Mouse (Mus musculus): ENCODE measurements around the gene Upp2. TPM values are rescaled to one million over a fixed set of nuclear protein-coding genes. Genes with fewer than 3 reads are reported as not detected.

Upp2 gene
- polyA plus RNA-seq, 1 experiment from 2014 or later = 8.5 TPM

GRCm38 (mm10) chr2:58681394-58681793 is 114.3 kb downstream of the Upp2 start:
- H3K4me2 ChIP-seq (replicated peaks; ENCODE audit: low read depth, low read length) = no peak overlapping the region
- H3K4me1 ChIP-seq (ENCODE audit: insufficient read depth, low read length) = no peaks in the 10 kb centered on the region
- H3K4me3 ChIP-seq (ENCODE audit: low read length) = no peak overlapping the region
- H3K9me3 ChIP-seq (ENCODE audit: low read length) = no peaks in the 10 kb centered on the region
- ATAC-seq (ENCODE audit: low FRiP score, low TSS enrichment) = peak; percentile 27; the same call in 1 of the 2 replicates
- H3K9ac ChIP-seq (replicated peaks; ENCODE audit: low read length) = no peak overlapping the region
- no peaks in the 10 kb centered on the region for H3K27me3 ChIP-seq (ENCODE audit: insufficient read depth, low read length)
- H3K27ac ChIP-seq (ENCODE audit: low read length) = no peak overlapping the region
- WGBS = 62% methylated on average over 3 of the region's 3 CpGs
- H3K36me3 ChIP-seq (ENCODE audit: insufficient read depth, low read length) = no peaks in the 10 kb centered on the region

GRCm38 (mm10) chr2:58697501-58697900 is 130.4 kb downstream of the Upp2 start:
- WGBS = 66% methylated on average over 8 of the region's 8 CpGs
- Histone ChIP-seq H3K9ac (replicated peaks; ENCODE audit: low read length) (no peak overlapping the region), H3K9me3 (ENCODE audit: low read length) (no peaks in the 10 kb centered on the region), H3K4me3 (ENCODE audit: low read length) (no peak overlapping the region), H3K36me3 (ENCODE audit: insufficient read depth, low read length) (no peaks in the 10 kb centered on the region), H3K27me3 (ENCODE audit: insufficient read depth, low read length) (no peaks in the 10 kb centered on the region), H3K27ac (ENCODE audit: low read length) (no peak overlapping the region), H3K4me2 (replicated peaks; ENCODE audit: low read depth, low read length) (no peak overlapping the region), H3K4me1 (ENCODE audit: insufficient read depth, low read length) (0 out of 2 replicates have a peak, but pooled peaks cover 3% of the 10 kb centered on the region)
- ATAC-seq (ENCODE audit: low FRiP score, low TSS enrichment) = no peak

GRCm38 (mm10) chr2:58699931-58700330 is 132.8 kb downstream of the Upp2 start:
- 30% methylated on average over 5 of the region's 5 CpGs for WGBS
- Histone ChIP-seq H3K9me3 (ENCODE audit: low read length) (no peaks in the 10 kb centered on the region), H3K4me1 (ENCODE audit: insufficient read depth, low read length) (0 out of 2 replicates have a peak, but pooled peaks cover 3% of the 10 kb centered on the region), H3K9ac (replicated peaks; ENCODE audit: low read length) (no peak overlapping the region), H3K27ac (ENCODE audit: low read length) (no peak overlapping the region), H3K36me3 (ENCODE audit: insufficient read depth, low read length) (no peaks in the 10 kb centered on the region), H3K4me2 (replicated peaks; ENCODE audit: low read depth, low read length) (no peak overlapping the region), H3K4me3 (ENCODE audit: low read length) (no peak overlapping the region), H3K27me3 (ENCODE audit: insufficient read depth, low read length) (no peaks in the 10 kb centered on the region)
- peak; percentile 75 for ATAC-seq (ENCODE audit: low FRiP score, low TSS enrichment)

- ATAC-seq (ENCODE audit: low FRiP score, low TSS enrichment) = peak; percentile 39; the same call in 1 of the 2 replicates
- no peak overlapping the region for H3K9ac ChIP-seq (replicated peaks; ENCODE audit: low read length)
- no peaks in the 10 kb centered on the region for H3K9me3 ChIP-seq (ENCODE audit: low read length)
- H3K27ac ChIP-seq (ENCODE audit: low read length) = no peak overlapping the region
- no peak overlapping the region for H3K4me3 ChIP-seq (ENCODE audit: low read length)
- WGBS = 63% methylated on average over 7 of the region's 7 CpGs
- no peak overlapping the region for H3K4me2 ChIP-seq (replicated peaks; ENCODE audit: low read depth, low read length)
- 0 out of 2 replicates have a peak, but pooled peaks cover 3% of the 10 kb centered on the region for H3K4me1 ChIP-seq (ENCODE audit: insufficient read depth, low read length)
- H3K36me3 ChIP-seq (ENCODE audit: insufficient read depth, low read length) = no peaks in the 10 kb centered on the region
- H3K27me3 ChIP-seq (ENCODE audit: insufficient read depth, low read length) = no peaks in the 10 kb centered on the region
These were observed 133.3 kb downstream of the Upp2 start for GRCm38 (mm10) chr2:58700354-58700753.

GRCm38 (mm10) chr2:58701627-58702026 is 134.5 kb downstream of the Upp2 start:
- ATAC-seq (ENCODE audit: low FRiP score, low TSS enrichment) = no peak
- Histone ChIP-seq H3K4me3 (ENCODE audit: low read length) (no peak overlapping the region), H3K4me1 (ENCODE audit: insufficient read depth, low read length) (0 out of 2 replicates have a peak, but pooled peaks cover 3% of the 10 kb centered on the region), H3K9me3 (ENCODE audit: low read length) (no peaks in the 10 kb centered on the region), H3K4me2 (replicated peaks; ENCODE audit: low read depth, low read length) (no peak overlapping the region), H3K27me3 (ENCODE audit: insufficient read depth, low read length) (no peaks in the 10 kb centered on the region), H3K27ac (ENCODE audit: low read length) (no peak overlapping the region), H3K9ac (replicated peaks; ENCODE audit: low read length) (no peak overlapping the region), H3K36me3 (ENCODE audit: insufficient read depth, low read length) (no peaks in the 10 kb centered on the region)
- 86% methylated on average over 4 of the region's 4 CpGs for WGBS

GRCm38 (mm10) chr2:58703226-58703625 is 136.1 kb downstream of the Upp2 start:
- H3K9me3 ChIP-seq (ENCODE audit: low read length) = no peaks in the 10 kb centered on the region
- no peak for ATAC-seq (ENCODE audit: low FRiP score, low TSS enrichment)
- H3K9ac ChIP-seq (replicated peaks; ENCODE audit: low read length) = no peak overlapping the region
- H3K4me2 ChIP-seq (replicated peaks; ENCODE audit: low read depth, low read length) = no peak overlapping the region
- no peak overlapping the region for H3K27ac ChIP-seq (ENCODE audit: low read length)
- WGBS = 78% methylated on average over 6 of the region's 6 CpGs
- 0 out of 2 replicates have a peak, but pooled peaks cover 3% of the 10 kb centered on the region for H3K4me1 ChIP-seq (ENCODE audit: insufficient read depth, low read length)
- H3K36me3 ChIP-seq (ENCODE audit: insufficient read depth, low read length) = no peaks in the 10 kb centered on the region
- no peaks in the 10 kb centered on the region for H3K27me3 ChIP-seq (ENCODE audit: insufficient read depth, low read length)
- no peak overlapping the region for H3K4me3 ChIP-seq (ENCODE audit: low read length)

- no peaks in the 10 kb centered on the region for H3K27me3 ChIP-seq (ENCODE audit: insufficient read depth, low read length)
- H3K9me3 ChIP-seq (ENCODE audit: low read length) = no peaks in the 10 kb centered on the region
- no peak overlapping the region for H3K9ac ChIP-seq (replicated peaks; ENCODE audit: low read length)
- WGBS = 81% methylated on average over 6 of the region's 6 CpGs
- H3K4me1 ChIP-seq (ENCODE audit: insufficient read depth, low read length) = 0 out of 2 replicates have a peak, but pooled peaks cover 3% of the 10 kb centered on the region
- H3K27ac ChIP-seq (ENCODE audit: low read length) = no peak overlapping the region
- ATAC-seq (ENCODE audit: low FRiP score, low TSS enrichment) = no peak
- H3K4me3 ChIP-seq (ENCODE audit: low read length) = no peak overlapping the region
- no peak overlapping the region for H3K4me2 ChIP-seq (replicated peaks; ENCODE audit: low read depth, low read length)
- no peaks in the 10 kb centered on the region for H3K36me3 ChIP-seq (ENCODE audit: insufficient read depth, low read length)
These were observed 136.5 kb downstream of the Upp2 start for GRCm38 (mm10) chr2:58703646-58704045.

GRCm38 (mm10) chr2:58704576-58704975 is 137.5 kb downstream of the Upp2 start:
- H3K36me3 ChIP-seq (ENCODE audit: insufficient read depth, low read length) = no peaks in the 10 kb centered on the region
- H3K27me3 ChIP-seq (ENCODE audit: insufficient read depth, low read length) = no peaks in the 10 kb centered on the region
- H3K4me2 ChIP-seq (replicated peaks; ENCODE audit: low read depth, low read length) = no peak overlapping the region
- 0 out of 2 replicates have a peak, but pooled peaks cover 3% of the 10 kb centered on the region for H3K4me1 ChIP-seq (ENCODE audit: insufficient read depth, low read length)
- H3K9me3 ChIP-seq (ENCODE audit: low read length) = no peaks in the 10 kb centered on the region
- no peak for ATAC-seq (ENCODE audit: low FRiP score, low TSS enrichment)
- H3K27ac ChIP-seq (ENCODE audit: low read length) = no peak overlapping the region
- 92% methylated on average over 3 of the region's 3 CpGs for WGBS
- H3K4me3 ChIP-seq (ENCODE audit: low read length) = no peak overlapping the region
- no peak overlapping the region for H3K9ac ChIP-seq (replicated peaks; ENCODE audit: low read length)

GRCm38 (mm10) chr2:58707676-58708075 is 140.6 kb downstream of the Upp2 start:
- Histone ChIP-seq H3K36me3 (ENCODE audit: insufficient read depth, low read length) (no peaks in the 10 kb centered on the region), H3K9ac (replicated peaks; ENCODE audit: low read length) (no peak overlapping the region), H3K27me3 (ENCODE audit: insufficient read depth, low read length) (no peaks in the 10 kb centered on the region), H3K4me1 (ENCODE audit: insufficient read depth, low read length) (peaks cover 4% of the 10 kb centered on the region; the same call in 1 of the 2 replicates), H3K27ac (ENCODE audit: low read length) (no peak overlapping the region), H3K4me2 (replicated peaks; ENCODE audit: low read depth, low read length) (no peak overlapping the region), H3K4me3 (ENCODE audit: low read length) (no peak overlapping the region), H3K9me3 (ENCODE audit: low read length) (no peaks in the 10 kb centered on the region)
- 90% methylated on average over 3 of the region's 3 CpGs for WGBS
- no peak for ATAC-seq (ENCODE audit: low FRiP score, low TSS enrichment)

GRCm38 (mm10) chr2:58710234-58710633 is 143.1 kb downstream of the Upp2 start:
- Histone ChIP-seq H3K27me3 (ENCODE audit: insufficient read depth, low read length) (no peaks in the 10 kb centered on the region), H3K4me1 (ENCODE audit: insufficient read depth, low read length) (peaks cover 4% of the 10 kb centered on the region; the same call in 1 of the 2 replicates), H3K9ac (replicated peaks; ENCODE audit: low read length) (no peak overlapping the region), H3K27ac (ENCODE audit: low read length) (no peak overlapping the region), H3K4me3 (ENCODE audit: low read length) (no peak overlapping the region), H3K9me3 (ENCODE audit: low read length) (no peaks in the 10 kb centered on the region), H3K36me3 (ENCODE audit: insufficient read depth, low read length) (no peaks in the 10 kb centered on the region), H3K4me2 (replicated peaks; ENCODE audit: low read depth, low read length) (no peak overlapping the region)
- whole genome bisulfite sequencing = 43% methylated on average over 5 of the region's 5 CpGs
- 0 out of 2 replicates have a peak, but pooled peaks have one; percentile 47 for ATAC-seq (ENCODE audit: low FRiP score, low TSS enrichment)
